Mouse (Mus musculus) gastrocnemius, postnatal 36 days (tissue): ENCODE data around the gene Chil3. TPM values are rescaled to one million over a fixed set of nuclear protein-coding genes. Genes with fewer than 3 reads are reported as not detected.
"Not testable (repeated sequence)": the region's sequence is repeated elsewhere in the genome, so short reads cannot be mapped to it uniquely, and the experiment has no call there.

Experiments used
- DNase-seq, 2 experiments: peaks; one replicate each; pipeline ENCODE4 v3.0.0; 2022
- intact Hi-C: fragments of 180-260 bp; cut with DNase I; formaldehyde crosslinking; loops from one replicate; pipeline ENCODE4 v1.15.1; 2025
- long read RNA-seq, 2 experiments: library from polyadenylated mRNA; stranded (forward); transcript quantifications; one replicate each; pipeline ENCODE4 v2.0.0; 2021
- total RNA-seq, 2 experiments: library from RNA; stranded (reverse); gene quantifications; 2 replicates each; pipeline ENCODE4 v1.2.3; 2021

Chil3 gene
- not detected for total RNA-seq
- long read RNA-seq, experiment 1, result 0 reads
- long read RNA-seq, experiment 2, result 0 reads

- DNase-seq, result no peak
- intact Hi-C loops, result no loop called here
Observed at GRCm38 (mm10) chr3:106167464-106167863, at the start of gene Chil3. Gene Chil3 (minus strand): TSS chr3:106167564.

GRCm38 (mm10) chr3:106198030-106198429 lies 30.7 kb upstream of the Chil3 start:
- intact Hi-C loops, DNase-seq: not testable (repeated sequence)

GRCm38 (mm10) chr3:106197246-106197645 lies 29.9 kb upstream of the Chil3 start:
- intact Hi-C loops, DNase-seq: not testable (repeated sequence)

- intact Hi-C loops, result no loop called here
- DNase-seq, result no peak
Observed at GRCm38 (mm10) chr3:106196276-106196675, 28.9 kb upstream of the Chil3 start.

GRCm38 (mm10) chr3:106195486-106195885 lies 28.1 kb upstream of the Chil3 start:
- no peak for DNase-seq
- intact Hi-C loops, result no loop called here

- no peak for DNase-seq
- intact Hi-C loops, result no loop called here
Observed at GRCm38 (mm10) chr3:106187991-106188390, 20.6 kb upstream of the Chil3 start.

GRCm38 (mm10) chr3:106177509-106178189 lies 10.3 kb upstream of the Chil3 start:
- DNase-seq, result no peak
- intact Hi-C loops, result no loop called here

GRCm38 (mm10) chr3:106174971-106175370 lies 7.6 kb upstream of the Chil3 start:
- DNase-seq, intact Hi-C loops: not testable (repeated sequence)

- intact Hi-C loops, DNase-seq: not testable (repeated sequence)
Observed at GRCm38 (mm10) chr3:106172506-106172905, 5.1 kb upstream of the Chil3 start.

- intact Hi-C loops, result no loop called here
- no peak for DNase-seq
Observed at GRCm38 (mm10) chr3:106171135-106171731, 3.9 kb upstream of the Chil3 start.

GRCm38 (mm10) chr3:106170522-106171053 lies 3.2 kb upstream of the Chil3 start:
- intact Hi-C loops, result no loop called here
- DNase-seq, result no peak

GRCm38 (mm10) chr3:106154413-106154812 lies 13.0 kb downstream of the Chil3 start:
- no peak for DNase-seq
- intact Hi-C loops, result no loop called here

- intact Hi-C loops, result no loop called here
- DNase-seq, result no peak
Observed at GRCm38 (mm10) chr3:106144081-106144480, 23.3 kb downstream of the Chil3 start.

- intact Hi-C loops, result no loop called here
- DNase-seq, result no peak
Observed at GRCm38 (mm10) chr3:106131690-106132089, 35.7 kb downstream of the Chil3 start.

GRCm38 (mm10) chr3:106128807-106129493 lies 38.4 kb downstream of the Chil3 start:
- intact Hi-C loops, result no loop called here
- no peak for DNase-seq

GRCm38 (mm10) chr3:106126999-106127398 lies 40.4 kb downstream of the Chil3 start:
- DNase-seq, result no peak
- intact Hi-C loops, result no loop called here

- intact Hi-C loops, result no loop called here
- DNase-seq, result no peak
Observed at GRCm38 (mm10) chr3:106112929-106113328, 54.4 kb downstream of the Chil3 start, which contains the start of gene Chia1. Gene Chia1 (plus strand): TSS chr3:106113229.
